Mouse (Mus musculus) heart, embryonic 12.5 days (tissue): Measurements from ENCODE around the gene Orm3. TPM values are rescaled to one million over a fixed set of nuclear protein-coding genes. Genes with fewer than 3 reads are reported as not detected.
"Not testable (repeated sequence)": the region's sequence is repeated elsewhere in the genome, so short reads cannot be mapped to it uniquely, and the experiment has no call there.

Experiments used
- ATAC-seq: fragments of 200-750 bp; cut with Nextera tagmentation; 2 replicates; pipeline ENCODE4 v1.8.0; 2017; ENCODE audit warnings: moderate TSS enrichment, moderate library complexity; ENCODE audit not compliant: insufficient number of reproducible peaks, low FRiP score
- H3K27ac ChIP-seq: fragments of 300-500 bp; sonication (generic); 2 replicates; pipeline ENCODE4 v1.5.1; 2016; ENCODE audit warnings: mild to moderate bottlenecking, moderate library complexity; ENCODE audit not compliant: poor library complexity, severe bottlenecking
- H3K27me3 ChIP-seq: fragments of 300-500 bp; sonication (generic); replicated peaks from 2 replicates; pipeline ENCODE4 v1.6.1; 2016; ENCODE audit warnings: mild to moderate bottlenecking, moderate library complexity
- H3K36me3 ChIP-seq: fragments of 300-500 bp; sonication (generic); 2 replicates; pipeline ENCODE4 v1.6.1; 2016; ENCODE audit warnings: mild to moderate bottlenecking, moderate library complexity
- H3K4me1 ChIP-seq: fragments of 300-500 bp; sonication (generic); replicated peaks from 2 replicates; pipeline ENCODE4 v1.6.1; 2016; ENCODE audit warnings: mild to moderate bottlenecking
- H3K4me2 ChIP-seq: fragments of 300-500 bp; sonication (generic); 2 replicates; pipeline ENCODE4 v1.6.1; 2016; ENCODE audit warnings: mild to moderate bottlenecking, moderate library complexity
- H3K4me3 ChIP-seq: fragments of 300-500 bp; sonication (generic); 2 replicates; pipeline ENCODE4 v1.5.1; 2016; ENCODE audit warnings: mild to moderate bottlenecking
- H3K9ac ChIP-seq: fragments of 300-500 bp; sonication (generic); 2 replicates; pipeline ENCODE4 v1.6.1; 2016; ENCODE audit warnings: mild to moderate bottlenecking, moderate library complexity
- H3K9me3 ChIP-seq: fragments of 300-500 bp; sonication (generic); replicated peaks from 2 replicates; pipeline ENCODE4 v1.6.1; 2016; ENCODE audit warnings: mild to moderate bottlenecking, moderate library complexity
- WGBS: fragments of 180-500 bp; shearing (Covaris S2); methylation state at CpG from one replicate; pipeline ENCODE4 v1.1.7; 2016; 5-methylcytosine and 5-hydroxymethylcytosine counted together
- polyA plus RNA-seq: library from polyadenylated mRNA; unstranded; fragments of >200 nt; fragmentation: Nextera tagmentation; extraction: Ambion mirVana; gene quantifications from 2 replicates; pipeline ENCODE4 v1.2.1, GENCODE M21; 2016

Gene Orm3
- not detected in 2 replicates for polyA plus RNA-seq

DNA sequence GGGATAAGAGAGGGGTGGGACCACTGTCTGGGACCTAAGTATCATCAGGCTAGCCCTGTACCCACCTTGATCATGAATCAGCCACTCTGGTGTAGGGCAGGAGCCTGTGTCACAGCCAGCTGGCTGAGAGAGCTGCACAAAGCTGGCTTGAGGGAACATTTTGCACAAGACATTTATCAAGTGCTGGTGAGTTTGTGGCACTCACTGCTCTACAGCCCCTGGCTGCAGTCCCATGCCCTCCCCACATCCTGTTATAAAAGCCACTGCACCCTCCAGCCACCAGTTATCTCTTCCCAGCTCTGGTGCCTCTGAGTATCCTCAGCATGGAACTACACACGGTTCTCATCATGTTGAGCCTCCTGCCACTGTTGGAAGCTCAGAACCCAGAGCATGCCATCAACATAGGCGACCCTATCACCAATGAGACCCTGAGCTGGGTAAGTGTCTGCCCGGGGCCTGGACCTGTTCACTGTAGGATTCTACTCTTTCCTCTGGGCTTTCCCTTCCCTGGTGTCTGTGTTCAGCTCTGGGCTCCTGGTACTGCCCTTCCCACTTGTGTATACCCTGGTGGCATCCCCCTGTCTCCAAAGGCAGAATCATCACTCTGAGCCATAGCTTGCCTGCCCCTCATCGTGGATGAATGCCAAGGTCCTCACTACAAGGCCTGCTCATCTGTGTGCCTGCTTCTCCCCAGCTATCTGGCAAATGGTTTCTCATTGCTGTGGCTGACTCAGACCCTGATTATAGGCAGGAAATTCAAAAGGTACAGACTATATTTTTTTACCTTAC is at the start of gene Orm3:
TSS of gene Orm3 (plus strand) at position 286 of the 789 bp plus-strand sequence.
- 65% methylated on average over 4 of the region's 4 CpGs for WGBS
- H3K4me3 ChIP-seq, result no peak within 1 kb of the TSS
- no peak within 1 kb of the TSS for H3K4me2 ChIP-seq
- 0 out of 2 replicates have a peak within 1 kb of the TSS, but pooled peaks have one; percentile 9 for H3K27ac ChIP-seq
- no peak for ATAC-seq
- peaks cover 13% of the 10 kb centered on the region for H3K4me1 ChIP-seq
- no peak within 1 kb of the TSS for H3K9ac ChIP-seq
- H3K27me3 ChIP-seq, result 0 out of 2 replicates have a peak, but pooled peaks cover 4% of the 10 kb centered on the region
- H3K36me3 ChIP-seq, result no peaks in the 10 kb centered on the region
- no peaks in the 10 kb centered on the region for H3K9me3 ChIP-seq

GRCm38 (mm10) chr4:63307175-63308062 is 48.5 kb upstream of the Orm3 start:
- H3K4me2 ChIP-seq, result no peak overlapping the region
- peaks cover 9% of the 10 kb centered on the region; the same call in 1 of the 2 replicates for H3K27me3 ChIP-seq
- 26% methylated on average over 21 of the region's 21 CpGs for WGBS
- H3K27ac ChIP-seq, result no peak overlapping the region
- no peaks in the 10 kb centered on the region for H3K9me3 ChIP-seq
- H3K36me3 ChIP-seq, result no peaks in the 10 kb centered on the region
- H3K9ac ChIP-seq, result no peak overlapping the region
- peaks cover 26% of the 10 kb centered on the region for H3K4me1 ChIP-seq
- no peak for ATAC-seq
- H3K4me3 ChIP-seq, result no peak overlapping the region

DNA sequence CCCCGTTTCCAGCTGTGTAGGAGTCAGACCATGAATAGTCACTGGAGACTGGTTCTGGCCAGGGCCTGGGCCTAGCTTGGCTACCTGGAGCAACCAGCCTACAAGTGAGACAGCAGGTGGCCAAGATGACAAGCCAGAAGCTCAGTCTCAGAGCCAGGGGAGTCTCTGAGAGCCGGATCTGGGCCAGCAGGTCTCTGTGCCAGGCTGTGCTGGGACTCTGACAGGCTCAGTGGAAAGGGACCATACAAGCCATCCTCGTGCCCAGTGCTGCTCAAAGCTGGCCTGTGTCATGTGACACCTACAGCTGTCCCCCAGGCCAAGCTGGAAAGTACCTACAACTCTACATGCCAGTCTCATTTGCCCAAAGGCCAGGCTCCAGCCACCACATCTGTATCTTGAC is 47.6 kb upstream of the Orm3 start:
- WGBS, result 58% methylated on average over 3 of the region's 3 CpGs
- no peak overlapping the region for H3K4me2 ChIP-seq
- peaks cover 9% of the 10 kb centered on the region; the same call in 1 of the 2 replicates for H3K27me3 ChIP-seq
- H3K9me3 ChIP-seq, result no peaks in the 10 kb centered on the region
- H3K4me1 ChIP-seq, result peaks cover 26% of the 10 kb centered on the region
- H3K27ac ChIP-seq, result no peak overlapping the region
- H3K9ac ChIP-seq, result no peak overlapping the region
- H3K36me3 ChIP-seq, result no peaks in the 10 kb centered on the region
- ATAC-seq, result no peak
- H3K4me3 ChIP-seq, result no peak overlapping the region

GRCm38 (mm10) chr4:63310247-63310855 is 45.6 kb upstream of the Orm3 start:
- Histone ChIP-seq H3K27ac (peak overlapping the region; percentile 90), H3K4me2 (peak overlapping the region; percentile 22; the same call in 1 of the 2 replicates), H3K9me3 (no peaks in the 10 kb centered on the region), H3K9ac (peak overlapping the region; percentile 39; the same call in 1 of the 2 replicates), H3K4me3 (no peak overlapping the region), H3K27me3 (peaks cover 9% of the 10 kb centered on the region; the same call in 1 of the 2 replicates), H3K4me1 (peaks cover 26% of the 10 kb centered on the region), H3K36me3 (no peaks in the 10 kb centered on the region)
- WGBS, result 22% methylated on average over 10 of the region's 10 CpGs
- ATAC-seq, result peak; percentile 70

GRCm38 (mm10) chr4:63311426-63311825 is 44.5 kb upstream of the Orm3 start:
- peaks cover 3% of the 10 kb centered on the region; the same call in 1 of the 2 replicates for H3K27me3 ChIP-seq
- H3K4me1 ChIP-seq, result peaks cover 29% of the 10 kb centered on the region
- no peak overlapping the region for H3K27ac ChIP-seq
- no peaks in the 10 kb centered on the region for H3K36me3 ChIP-seq
- H3K4me2 ChIP-seq, result no peak overlapping the region
- WGBS, result 84% methylated on average over 7 of the region's 7 CpGs
- H3K4me3 ChIP-seq, result no peak overlapping the region
- H3K9ac ChIP-seq, result no peak overlapping the region
- no peaks in the 10 kb centered on the region for H3K9me3 ChIP-seq
- no peak for ATAC-seq

- Histone ChIP-seq H3K4me1 (peaks cover 21% of the 10 kb centered on the region), H3K36me3 (no peaks in the 10 kb centered on the region), H3K27me3 (0 out of 2 replicates have a peak, but pooled peaks cover 4% of the 10 kb centered on the region), H3K27ac (no peak overlapping the region), H3K9me3 (no peaks in the 10 kb centered on the region), H3K4me2 (no peak overlapping the region), H3K4me3 (no peak overlapping the region), H3K9ac (no peak overlapping the region)
- ATAC-seq, result no peak
- WGBS, result 73% methylated on average over 5 of the region's 5 CpGs
Measured at GRCm38 (mm10) chr4:63314063-63314462, 41.9 kb upstream of the Orm3 start.

GRCm38 (mm10) chr4:63316076-63316746 is 39.8 kb upstream of the Orm3 start:
- Histone ChIP-seq H3K27me3 (0 out of 2 replicates have a peak, but pooled peaks cover 4% of the 10 kb centered on the region), H3K4me1 (peaks cover 5% of the 10 kb centered on the region; the same call in 1 of the 2 replicates), H3K4me2 (no peak overlapping the region), H3K4me3 (no peak overlapping the region), H3K27ac (no peak overlapping the region), H3K9me3 (no peaks in the 10 kb centered on the region), H3K36me3 (peaks cover 3% of the 10 kb centered on the region; the same call in 1 of the 2 replicates), H3K9ac (no peak overlapping the region)
- peak; percentile 25; the same call in 1 of the 2 replicates for ATAC-seq
- 52% methylated on average over 9 of the region's 9 CpGs for WGBS

GRCm38 (mm10) chr4:63319566-63319965 is 36.4 kb upstream of the Orm3 start:
- H3K4me1 ChIP-seq, H3K27ac ChIP-seq: not testable (repeated sequence)
- WGBS, result 14% methylated on average over 3 of the region's 3 CpGs

DNA sequence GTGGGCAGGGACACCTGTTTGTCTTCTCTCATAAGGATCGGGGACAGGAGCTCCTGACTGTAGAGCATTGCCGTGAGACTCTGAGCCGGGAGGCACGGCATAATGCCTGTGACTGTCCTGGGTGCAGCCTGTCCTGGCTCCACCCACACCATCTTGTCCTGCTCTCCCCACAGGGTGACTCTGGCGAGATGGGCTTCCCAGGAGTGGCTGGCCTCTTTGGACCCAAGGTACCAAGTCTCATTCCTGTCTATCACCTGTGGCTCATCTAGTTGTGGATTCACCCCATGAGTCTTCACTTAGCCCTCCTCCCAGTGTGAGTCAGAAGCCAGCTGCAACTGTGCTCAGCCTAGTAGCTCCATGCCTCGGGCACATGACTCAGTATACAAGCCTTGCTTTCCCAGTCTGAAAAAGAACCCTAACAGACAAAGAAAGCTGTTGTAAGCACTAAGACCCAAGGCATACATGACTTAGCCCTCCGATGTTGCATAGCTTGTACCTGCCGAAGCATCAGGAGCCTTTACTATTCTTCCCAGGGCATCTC is 32.6 kb upstream of the Orm3 start:
- Histone ChIP-seq H3K4me2 (no peak overlapping the region), H3K9me3 (no peaks in the 10 kb centered on the region), H3K27me3 (0 out of 2 replicates have a peak, but pooled peaks cover under 1% of the 10 kb centered on the region), H3K4me3 (no peak overlapping the region), H3K27ac (no peak overlapping the region), H3K9ac (no peak overlapping the region), H3K36me3 (peaks cover 34% of the 10 kb centered on the region), H3K4me1 (no peaks in the 10 kb centered on the region)
- ATAC-seq, result no peak
- WGBS, result 68% methylated on average over 8 of the region's 8 CpGs

More at GRCm38 (mm10) chr4:63319566-63319965, 36.4 kb upstream of the Orm3 start:
- ATAC-seq, H3K4me2 ChIP-seq, H3K4me3 ChIP-seq, H3K27me3 ChIP-seq, H3K9ac ChIP-seq, H3K9me3 ChIP-seq: not testable (repeated sequence)
- peaks cover 31% of the 10 kb centered on the region for H3K36me3 ChIP-seq

- Histone ChIP-seq H3K36me3 (peaks cover 17% of the 10 kb centered on the region), H3K9ac (no peak overlapping the region), H3K4me2 (no peak overlapping the region), H3K9me3 (no peaks in the 10 kb centered on the region), H3K4me3 (no peak overlapping the region), H3K27ac (no peak overlapping the region), H3K27me3 (no peaks in the 10 kb centered on the region), H3K4me1 (no peaks in the 10 kb centered on the region)
- 85% methylated on average over 4 of the region's 4 CpGs for WGBS
- ATAC-seq, result no peak
Measured at GRCm38 (mm10) chr4:63333403-63333802, 22.6 kb upstream of the Orm3 start.
